Mouse (Mus musculus): ENCODE results near the gene Klf7. TPM values are rescaled to one million over a fixed set of nuclear protein-coding genes. Genes with fewer than 3 reads are reported as not detected.
"Not testable (repeated sequence)": the region's sequence is repeated elsewhere in the genome, so short reads cannot be mapped to it uniquely, and the experiment has no call there.

The Klf7 gene
- total RNA-seq (2022): 10 to 100 TPM; 12.4 to 17.4 (median 16.4) TPM

- peak; percentile 99 for DNase-seq (ENCODE audit: low spot score)
Measured at GRCm38 (mm10) chr1:64121559-64122465, at the start of gene Klf7. Klf7 (minus strand) TSS chr1:64122282.

GRCm38 (mm10) chr1:64164526-64165062 is 42.5 kb upstream of the Klf7 start:
- no peak for DNase-seq (ENCODE audit: low spot score)

DNA sequence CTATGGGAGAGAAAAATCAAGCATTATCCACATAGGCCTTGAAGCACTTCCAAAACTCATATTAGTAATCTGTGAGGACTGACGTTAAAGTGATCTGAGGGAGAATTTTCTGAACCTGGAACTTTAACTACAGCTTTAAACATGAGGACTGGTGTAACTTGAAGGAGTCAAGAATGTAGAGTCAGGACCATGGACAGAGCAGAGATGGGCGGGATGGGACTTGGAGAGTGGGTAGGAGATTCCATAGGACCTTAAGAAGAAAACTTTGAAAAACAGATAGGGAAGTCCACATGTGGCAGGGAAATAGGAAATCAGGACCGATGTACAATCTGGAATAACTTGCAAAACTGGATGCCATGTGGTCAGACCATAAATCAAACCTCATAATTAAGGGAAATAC is 36.7 kb upstream of the Klf7 start:
- no peak for DNase-seq (ENCODE audit: low spot score)

GRCm38 (mm10) chr1:64149185-64149584 is 27.1 kb upstream of the Klf7 start:
- no peak for DNase-seq (ENCODE audit: low spot score)

GRCm38 (mm10) chr1:64142691-64143445 is 20.8 kb upstream of the Klf7 start:
- peak; percentile 25 for DNase-seq (ENCODE audit: low spot score)

DNA sequence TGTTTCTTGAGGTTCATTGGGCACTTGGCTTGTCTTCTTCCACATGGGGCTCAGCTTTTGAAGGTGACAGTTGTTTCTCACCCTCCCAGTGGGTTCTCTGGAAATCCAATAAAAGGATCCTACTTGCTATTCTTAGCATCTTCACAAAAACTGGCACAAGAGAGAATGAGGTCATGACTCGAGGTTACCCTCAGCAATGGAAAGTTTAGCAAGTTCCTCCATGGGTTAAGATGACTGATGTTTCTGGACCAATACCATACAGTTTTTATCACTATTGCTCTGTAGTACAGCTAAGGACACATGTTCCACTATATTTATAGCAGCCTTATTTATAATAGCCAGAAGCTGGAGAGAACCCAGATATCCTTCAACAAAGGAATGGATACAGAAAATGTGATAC is 12.4 kb upstream of the Klf7 start:
- no peak for DNase-seq (ENCODE audit: low spot score)

- no peak for DNase-seq (ENCODE audit: low spot score)
Measured at GRCm38 (mm10) chr1:64126822-64127221, 4.7 kb upstream of the Klf7 start.

DNA sequence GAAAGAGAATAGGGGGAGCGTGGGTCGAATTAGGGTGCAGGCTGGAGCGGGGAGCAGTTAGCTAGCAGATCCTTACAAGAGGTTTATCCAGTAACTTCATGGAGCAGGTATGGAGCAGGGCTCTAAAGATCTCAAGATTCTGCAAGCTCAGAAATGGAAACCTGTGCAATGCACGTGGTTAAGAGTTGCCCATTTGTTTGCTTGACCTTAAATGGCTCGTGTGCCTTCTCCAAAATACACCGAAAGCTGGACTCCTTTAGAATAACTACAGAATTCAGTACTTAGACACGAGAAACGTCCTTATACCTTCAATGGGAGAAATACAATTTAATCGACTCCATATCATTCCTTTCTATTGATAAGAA is 366 bp upstream of the Klf7 start:
- DNase-seq (ENCODE audit: low spot score): no peak

- no peak for DNase-seq (ENCODE audit: low spot score)
Measured at GRCm38 (mm10) chr1:64120811-64121515, 1.1 kb downstream of the Klf7 start.

DNA sequence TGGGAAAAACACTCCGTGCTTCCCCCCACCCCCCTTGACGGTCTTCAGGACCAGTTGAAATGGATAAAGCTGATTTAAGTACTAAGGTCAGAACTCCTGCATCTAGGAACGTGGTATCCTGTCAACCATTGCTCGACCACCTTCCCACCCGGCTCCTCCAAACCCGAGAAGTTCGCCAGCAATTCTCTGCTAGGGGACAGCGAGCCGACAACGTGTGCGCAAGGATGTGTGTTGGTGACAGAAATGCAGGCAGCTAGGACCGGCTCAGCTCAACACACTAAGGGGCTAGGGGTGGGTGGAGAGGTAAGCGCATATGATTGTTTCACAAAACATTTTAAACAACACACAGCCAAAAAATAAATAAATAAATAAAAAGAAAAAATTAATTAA is 1.7 kb downstream of the Klf7 start:
- DNase-seq (ENCODE audit: low spot score): peak; percentile 48

- peak; percentile 64 for DNase-seq (ENCODE audit: low spot score)
Measured at GRCm38 (mm10) chr1:64119851-64120250, 2.2 kb downstream of the Klf7 start.

DNA sequence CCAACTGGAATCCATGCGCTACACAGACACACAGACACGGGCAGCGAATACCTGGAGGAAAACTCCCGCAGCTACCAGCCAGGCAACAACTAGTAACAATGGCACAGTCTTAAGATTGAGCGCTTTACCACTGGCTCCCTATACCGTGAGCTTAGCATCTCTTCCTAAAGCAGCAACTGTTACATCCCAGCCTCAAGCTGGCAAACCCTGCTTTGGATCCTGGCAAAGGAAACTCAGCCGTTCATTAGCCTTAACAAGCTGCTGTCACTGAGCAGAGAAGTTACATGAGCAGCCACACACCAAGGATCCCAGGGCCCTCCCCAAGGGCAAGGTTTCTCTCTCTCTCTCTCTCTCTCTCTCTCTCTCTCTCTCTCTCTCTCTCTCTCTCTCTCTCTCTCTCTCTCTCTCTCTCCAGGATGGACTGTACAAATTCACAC is 2.7 kb downstream of the Klf7 start:
- DNase-seq (ENCODE audit: low spot score): peak; percentile 57

DNA sequence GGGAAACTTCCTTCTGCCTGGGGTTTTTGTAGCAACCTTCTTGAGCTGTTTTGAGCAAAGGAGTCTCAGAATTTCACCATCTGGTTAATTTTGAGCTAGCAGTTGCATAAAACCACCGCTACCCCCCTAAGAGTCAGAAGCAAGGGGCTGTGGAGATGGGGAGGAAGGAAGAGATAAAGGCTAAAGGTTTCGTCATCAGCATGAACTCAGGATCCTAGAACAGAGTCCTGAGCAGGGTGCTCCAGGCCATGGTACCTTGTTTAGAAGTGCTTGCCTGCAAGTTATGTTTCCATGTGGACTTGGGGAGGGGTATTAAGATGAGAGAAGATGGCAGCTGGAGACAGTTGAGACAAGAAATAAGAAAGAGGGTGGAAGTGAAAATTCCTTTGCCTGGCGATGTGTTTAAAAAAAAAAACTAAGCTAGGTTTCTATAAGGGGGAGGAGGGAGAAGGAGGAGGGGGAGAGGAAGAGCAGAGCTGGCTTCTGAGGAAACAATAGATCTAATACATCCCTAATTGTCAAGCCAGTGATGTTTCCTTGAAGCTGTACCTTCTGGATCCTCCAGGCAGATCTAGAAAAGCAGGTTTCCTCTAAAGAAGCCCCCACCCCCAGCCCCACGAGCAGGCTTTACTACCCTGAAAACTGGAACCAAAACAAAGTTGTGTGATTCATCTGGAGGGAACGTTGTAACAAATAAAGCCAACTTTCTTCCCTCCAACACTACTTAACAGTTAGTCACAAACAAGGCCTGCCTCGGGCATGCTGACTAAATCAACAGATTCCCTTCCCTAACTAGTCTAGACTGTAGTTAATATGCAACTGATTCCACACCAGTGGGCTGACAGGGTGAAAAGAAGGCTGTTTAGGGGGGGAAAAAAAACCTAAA is 3.6 kb downstream of the Klf7 start:
- DNase-seq (ENCODE audit: low spot score): peak; percentile 62

GRCm38 (mm10) chr1:64117478-64118284 is 4.4 kb downstream of the Klf7 start:
- DNase-seq (ENCODE audit: low spot score): no peak

GRCm38 (mm10) chr1:64116746-64117455 is 5.2 kb downstream of the Klf7 start:
- DNase-seq (ENCODE audit: low spot score): no peak

DNA sequence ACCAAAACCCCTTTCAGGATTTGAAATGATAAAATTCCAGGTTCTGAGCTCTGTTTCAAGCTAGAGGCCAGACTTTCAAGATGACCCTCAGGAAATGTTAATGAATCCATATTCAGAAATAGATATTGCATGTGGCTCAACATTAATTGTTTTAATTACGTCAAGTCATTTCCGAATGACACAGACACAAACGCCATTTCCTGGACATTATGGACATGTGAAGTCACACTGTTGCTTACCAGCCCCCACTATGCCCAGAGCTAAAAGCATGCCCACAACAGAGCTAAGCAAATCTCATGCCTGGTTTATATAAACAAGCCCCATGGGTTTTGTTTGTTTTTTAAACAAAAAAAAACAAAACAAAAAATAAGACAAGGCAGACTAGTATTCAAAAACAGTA is 7.5 kb downstream of the Klf7 start:
- DNase-seq (ENCODE audit: low spot score): no peak

GRCm38 (mm10) chr1:64108653-64109052 is 13.4 kb downstream of the Klf7 start:
- DNase-seq (ENCODE audit: low spot score): not testable (repeated sequence)

- no peak for DNase-seq (ENCODE audit: low spot score)
Measured at GRCm38 (mm10) chr1:64107526-64107925, 14.6 kb downstream of the Klf7 start.

DNA sequence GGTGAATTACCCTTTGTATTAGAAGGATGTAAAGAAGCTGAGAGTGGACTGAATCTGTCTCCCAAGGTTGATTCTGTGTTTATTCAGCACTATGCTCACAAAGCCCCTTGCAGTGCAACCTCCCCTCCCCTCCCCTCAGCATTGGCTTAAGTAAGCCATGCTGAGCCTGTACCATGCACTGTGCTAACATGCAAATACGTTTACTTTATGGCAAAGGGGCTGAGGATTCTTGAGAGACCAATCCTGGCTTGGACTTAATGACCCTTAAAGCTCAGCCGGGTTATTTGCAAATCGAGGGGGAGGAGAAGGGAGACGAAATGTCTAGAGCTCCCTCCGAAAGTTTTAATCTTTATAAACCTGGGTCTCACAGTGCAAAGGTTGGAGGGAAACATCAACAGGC is 16.0 kb downstream of the Klf7 start:
- DNase-seq (ENCODE audit: low spot score): no peak

Measured in heart, adult 8-10 months (tissue).